Mouse (Mus musculus): ENCODE measurements around the gene Cphx3.
"Not testable (repeated sequence)": the region's sequence is repeated elsewhere in the genome, so short reads cannot be mapped to it uniquely, and the experiment has no call there.

- not testable (repeated sequence) for TF ChIP-seq POLR2A (IDR thresholded peaks at IDR 0.05; ENCODE audit: borderline replicate concordance, extremely low read depth, insufficient read depth, insufficient read length, poor library complexity, severe bottlenecking); CTCF (IDR thresholded peaks at IDR 0.05; ENCODE audit: borderline replicate concordance, extremely low read depth, insufficient read depth, insufficient read length)
Observed at GRCm38 (mm10) chr14:26165266-26165665, 83.2 kb downstream of the Cphx3 start.
